Mouse (Mus musculus): ENCODE measurements around the gene Dazl. TPM values are rescaled to one million over a fixed set of nuclear protein-coding genes. Genes with fewer than 3 reads are reported as not detected.

Dazl gene
- polyA plus RNA-seq, 1 experiment: not detected

GRCm38 (mm10) chr17:50308059-50308647, 14.7 kb upstream of the Dazl start:
- 92% methylated on average over 10 of the region's 10 CpGs for WGBS
- Histone ChIP-seq H3K36me3 (ENCODE audit: control insufficient read depth, insufficient read depth, low read length) (no peaks in the 10 kb centered on the region), H3K27me3 (ENCODE audit: control insufficient read depth, insufficient read depth, low read length) (no peaks in the 10 kb centered on the region), H3K27ac (ENCODE audit: insufficient read depth, low read depth, low read length) (no peak overlapping the region), H3K4me3 (ENCODE audit: low read depth, low read length) (no peak overlapping the region), H3K4me1 (ENCODE audit: control insufficient read depth, insufficient read depth, insufficient read length, low read length) (no peaks in the 10 kb centered on the region)
- TF ChIP-seq POLR2A (IDR thresholded peaks at IDR 0.05; ENCODE audit: low read depth, low read length): no peak
- TF ChIP-seq CTCF (IDR thresholded peaks at IDR 0.05; ENCODE audit: extremely low read depth, insufficient read length, insufficient replicate concordance, low read depth, low read length): no peak

GRCm38 (mm10) chr17:50302867-50303266, 9.4 kb upstream of the Dazl start:
- no peaks in the 10 kb centered on the region for H3K27me3 ChIP-seq (ENCODE audit: control insufficient read depth, insufficient read depth, low read length)
- no peaks in the 10 kb centered on the region for H3K4me1 ChIP-seq (ENCODE audit: control insufficient read depth, insufficient read depth, insufficient read length, low read length)
- no peak overlapping the region for H3K27ac ChIP-seq (ENCODE audit: insufficient read depth, low read depth, low read length)
- H3K4me3 ChIP-seq (ENCODE audit: low read depth, low read length): no peak overlapping the region
- no peak for TF ChIP-seq CTCF (IDR thresholded peaks at IDR 0.05; ENCODE audit: extremely low read depth, insufficient read length, insufficient replicate concordance, low read depth, low read length)
- no peaks in the 10 kb centered on the region for H3K36me3 ChIP-seq (ENCODE audit: control insufficient read depth, insufficient read depth, low read length)
- 80% methylated on average over 3 of the region's 3 CpGs for WGBS

DNA sequence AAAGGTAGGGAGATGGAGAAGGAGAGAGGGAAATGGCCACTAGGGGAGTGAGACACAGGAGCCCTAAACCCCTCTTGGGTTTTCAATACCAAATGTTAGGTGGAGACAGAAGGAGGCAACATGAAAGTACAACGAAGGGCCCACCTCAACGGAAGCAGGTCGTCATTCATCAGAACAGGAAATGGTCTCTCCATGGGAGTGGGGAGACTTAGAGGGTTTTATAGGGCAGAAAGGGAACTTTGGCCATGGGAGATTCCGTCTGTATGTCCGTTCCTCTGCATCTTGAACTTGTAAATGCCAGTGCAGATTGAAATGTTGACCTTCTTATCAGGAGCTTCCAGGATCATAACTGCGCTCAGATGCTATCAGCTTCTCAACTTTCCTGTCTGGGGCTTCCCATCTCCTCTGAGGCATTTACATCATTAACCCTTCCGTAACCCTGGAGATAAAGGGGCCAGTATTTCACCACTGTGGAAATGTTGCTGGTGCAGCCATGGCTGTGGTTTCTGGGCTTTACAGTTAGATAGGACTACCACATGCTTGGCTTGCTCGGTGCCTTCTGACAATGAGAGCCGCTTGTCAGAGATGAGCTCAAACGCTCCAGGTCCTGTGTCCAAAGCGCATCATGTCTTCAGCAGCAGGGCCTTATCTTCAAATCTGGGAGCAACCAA, 6.9 kb upstream of the Dazl start:
- 63% methylated on average over 11 of the region's 11 CpGs for WGBS
- Histone ChIP-seq H3K27me3 (ENCODE audit: control insufficient read depth, insufficient read depth, low read length) (no peaks in the 10 kb centered on the region), H3K36me3 (ENCODE audit: control insufficient read depth, insufficient read depth, low read length) (no peaks in the 10 kb centered on the region), H3K4me3 (ENCODE audit: low read depth, low read length) (no peak overlapping the region), H3K27ac (ENCODE audit: insufficient read depth, low read depth, low read length) (no peak overlapping the region), H3K4me1 (ENCODE audit: control insufficient read depth, insufficient read depth, insufficient read length, low read length) (no peaks in the 10 kb centered on the region)
- TF ChIP-seq CTCF (IDR thresholded peaks at IDR 0.05; ENCODE audit: extremely low read depth, insufficient read length, insufficient replicate concordance, low read depth, low read length) (no peak), POLR2A (IDR thresholded peaks at IDR 0.05; ENCODE audit: low read depth, low read length) (no peak)

GRCm38 (mm10) chr17:50298821-50299220, 5.4 kb upstream of the Dazl start:
- Histone ChIP-seq H3K36me3 (ENCODE audit: control insufficient read depth, insufficient read depth, low read length) (no peaks in the 10 kb centered on the region), H3K4me1 (ENCODE audit: control insufficient read depth, insufficient read depth, insufficient read length, low read length) (no peaks in the 10 kb centered on the region), H3K4me3 (ENCODE audit: low read depth, low read length) (no peak overlapping the region), H3K27me3 (ENCODE audit: control insufficient read depth, insufficient read depth, low read length) (no peaks in the 10 kb centered on the region), H3K27ac (ENCODE audit: insufficient read depth, low read depth, low read length) (no peak overlapping the region)
- 39% methylated on average over 7 of the region's 7 CpGs for WGBS
- TF ChIP-seq CTCF (IDR thresholded peaks at IDR 0.05; ENCODE audit: extremely low read depth, insufficient read length, insufficient replicate concordance, low read depth, low read length) (no peak), POLR2A (IDR thresholded peaks at IDR 0.05; ENCODE audit: low read depth, low read length) (no peak)

DNA sequence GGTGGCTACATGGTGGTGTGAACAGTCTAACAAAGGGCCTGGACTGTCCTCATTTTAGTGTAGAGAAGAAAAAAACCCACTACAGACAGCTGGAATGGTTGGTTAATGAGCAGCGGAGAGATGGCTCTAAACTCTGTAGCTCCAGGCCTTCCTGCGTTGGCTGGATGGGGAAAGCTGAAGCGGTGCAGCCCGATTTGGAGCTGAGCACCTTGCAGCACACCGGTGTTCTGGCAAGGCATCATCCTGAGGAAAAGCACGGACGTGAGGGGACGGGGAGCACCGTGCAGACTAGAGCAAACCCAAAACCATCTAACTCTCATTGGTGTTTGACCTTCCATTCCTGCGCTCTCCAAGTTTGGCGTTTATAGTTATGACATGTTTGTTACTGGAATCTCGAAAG, 1.3 kb upstream of the Dazl start:
- WGBS: 92% methylated on average over 12 of the region's 12 CpGs
- Histone ChIP-seq H3K36me3 (ENCODE audit: control insufficient read depth, insufficient read depth, low read length) (no peaks in the 10 kb centered on the region), H3K27ac (ENCODE audit: insufficient read depth, low read depth, low read length) (no peak overlapping the region), H3K4me1 (ENCODE audit: control insufficient read depth, insufficient read depth, insufficient read length, low read length) (peaks cover 3% of the 10 kb centered on the region), H3K27me3 (ENCODE audit: control insufficient read depth, insufficient read depth, low read length) (no peaks in the 10 kb centered on the region), H3K4me3 (ENCODE audit: low read depth, low read length) (no peak overlapping the region)
- TF ChIP-seq CTCF (IDR thresholded peaks at IDR 0.05; ENCODE audit: extremely low read depth, insufficient read length, insufficient replicate concordance, low read depth, low read length) (no peak), POLR2A (IDR thresholded peaks at IDR 0.05; ENCODE audit: low read depth, low read length) (no peak)

DNA sequence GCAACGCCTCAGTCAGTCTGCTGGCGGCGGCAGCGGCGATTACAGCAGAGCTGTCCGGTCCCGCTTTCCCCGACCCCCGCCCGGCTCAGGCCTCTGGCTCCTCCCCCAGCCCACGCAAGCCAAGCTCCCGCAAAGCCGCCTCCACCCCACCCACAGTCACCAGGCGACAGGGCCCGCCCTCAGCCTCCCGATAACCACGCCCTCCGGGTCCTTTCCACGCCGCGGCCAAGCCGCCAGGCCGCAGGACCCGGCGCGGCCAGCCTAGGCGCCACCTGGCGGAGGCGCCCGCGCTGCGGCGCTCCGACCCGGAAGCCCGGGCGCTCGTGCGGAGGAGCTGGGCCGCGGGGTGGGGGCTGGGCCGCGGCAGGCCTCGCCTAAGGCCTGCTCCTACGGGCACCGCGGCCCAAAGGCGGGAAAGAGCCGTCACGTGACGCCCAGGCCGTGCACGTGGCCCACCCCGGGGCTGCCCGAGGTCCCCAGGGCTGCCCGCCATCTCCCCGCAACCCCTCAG, 720 bp downstream of the Dazl start:
- Histone ChIP-seq H3K4me1 (ENCODE audit: control insufficient read depth, insufficient read depth, insufficient read length, low read length) (peaks cover 3% of the 10 kb centered on the region), H3K4me3 (ENCODE audit: low read depth, low read length) (peak overlapping the region; percentile 67), H3K27me3 (ENCODE audit: control insufficient read depth, insufficient read depth, low read length) (no peaks in the 10 kb centered on the region), H3K36me3 (ENCODE audit: control insufficient read depth, insufficient read depth, low read length) (no peaks in the 10 kb centered on the region), H3K27ac (ENCODE audit: insufficient read depth, low read depth, low read length) (0 out of 2 replicates have a peak overlapping the region, but pooled peaks have one; percentile 10)
- no peak for TF ChIP-seq POLR2A (IDR thresholded peaks at IDR 0.05; ENCODE audit: low read depth, low read length)
- peak; percentile 69 for TF ChIP-seq CTCF (IDR thresholded peaks at IDR 0.05; ENCODE audit: extremely low read depth, insufficient read length, insufficient replicate concordance, low read depth, low read length)
- WGBS: 5% methylated on average over 57 of the region's 57 CpGs

- WGBS: 7% methylated on average over 3 of the region's 3 CpGs
Observed at GRCm38 (mm10) chr17:50291485-50292200, 1.8 kb downstream of the Dazl start.

More at GRCm38 (mm10) chr17:50291485-50292200, 1.8 kb downstream of the Dazl start:
- Histone ChIP-seq H3K27me3 (ENCODE audit: control insufficient read depth, insufficient read depth, low read length) (no peaks in the 10 kb centered on the region), H3K4me3 (ENCODE audit: low read depth, low read length) (no peak overlapping the region), H3K4me1 (ENCODE audit: control insufficient read depth, insufficient read depth, insufficient read length, low read length) (peaks cover 3% of the 10 kb centered on the region), H3K36me3 (ENCODE audit: control insufficient read depth, insufficient read depth, low read length) (no peaks in the 10 kb centered on the region), H3K27ac (ENCODE audit: insufficient read depth, low read depth, low read length) (no peak overlapping the region)
- no peak for TF ChIP-seq CTCF (IDR thresholded peaks at IDR 0.05; ENCODE audit: extremely low read depth, insufficient read length, insufficient replicate concordance, low read depth, low read length)
- TF ChIP-seq POLR2A (IDR thresholded peaks at IDR 0.05; ENCODE audit: low read depth, low read length): no peak

All from small intestine, adult 2 months (tissue).